Mouse (Mus musculus) limb, embryonic 14.5 days (tissue): ENCODE measurements around the gene Hint1. TPM values are rescaled to one million over a fixed set of nuclear protein-coding genes. Genes with fewer than 3 reads are reported as not detected.
"Not testable (repeated sequence)": the region's sequence is repeated elsewhere in the genome, so short reads cannot be mapped to it uniquely, and the experiment has no call there.

Experiments
- ATAC-seq: fragments of 200-750 bp; cut with Nextera tagmentation; 2 replicates; pipeline ENCODE4 v1.8.0; 2017; ENCODE audit warnings: low read depth, moderate number of reproducible peaks, moderate TSS enrichment; ENCODE audit not compliant: low FRiP score
- DNase-seq: peaks from one replicate; pipeline ENCODE4 v3.0.0-alpha.2; 2015; ENCODE audit warnings: low spot score
- H3K27ac ChIP-seq: fragments of 300-500 bp; sonication (generic); replicated peaks from 2 replicates; pipeline ENCODE4 v1.5.1; 2014; ENCODE audit warnings: low read depth, mild to moderate bottlenecking, low read length, moderate library complexity, mixed read lengths
- H3K27me3 ChIP-seq: fragments of 300-500 bp; sonication (generic); 2 replicates; pipeline ENCODE4 v1.6.1; 2014; ENCODE audit warnings: low read length, mixed read lengths; ENCODE audit not compliant: control insufficient read depth, insufficient read depth
- H3K36me3 ChIP-seq: fragments of 300-500 bp; sonication (generic); 2 replicates; pipeline ENCODE4 v1.6.1; 2014; ENCODE audit warnings: mild to moderate bottlenecking, low read length, moderate library complexity, mixed read lengths; ENCODE audit not compliant: control insufficient read depth, insufficient read depth
- H3K4me1 ChIP-seq: fragments of 300-500 bp; sonication (generic); 2 replicates; pipeline ENCODE4 v1.6.1; 2014; ENCODE audit warnings: antibody characterized with exemption, low read length, mixed read lengths; ENCODE audit not compliant: control insufficient read depth, insufficient read depth
- H3K4me2 ChIP-seq: fragments of 300-500 bp; sonication (generic); replicated peaks from 2 replicates; pipeline ENCODE4 v1.6.1; 2014; ENCODE audit warnings: low read depth, mild to moderate bottlenecking, low read length, moderate library complexity; ENCODE audit not compliant: severe bottlenecking
- H3K4me3 ChIP-seq: fragments of 300-500 bp; sonication (generic); replicated peaks from 2 replicates; pipeline ENCODE4 v1.5.1; 2014; ENCODE audit warnings: low read length
- H3K9ac ChIP-seq: fragments of 300-500 bp; sonication (generic); 2 replicates; pipeline ENCODE4 v1.6.1; 2014; ENCODE audit warnings: mild to moderate bottlenecking, low read depth, low read length, moderate library complexity; ENCODE audit not compliant: severe bottlenecking
- H3K9me3 ChIP-seq: fragments of 300-500 bp; sonication (generic); 2 replicates; pipeline ENCODE4 v1.6.1; 2016; ENCODE audit warnings: low read length; ENCODE audit not compliant: control insufficient read depth
- POLR2A ChIP-seq: fragments of 200-500 bp; IDR thresholded peaks from 2 replicates; pipeline ENCODE4 v1.8.0; 2012; ENCODE audit warnings: inconsistent platforms, mild to moderate bottlenecking, moderate library complexity, borderline replicate concordance; ENCODE audit not compliant: insufficient read depth, insufficient read length; ENCODE audit errors: extremely low read depth
- WGBS: fragments of 180-500 bp; shearing (Covaris S2); extraction: QIAGEN DNeasy Blood & Tissue Kit; methylation state at CpG from one replicate; pipeline ENCODE4 v1.1.7; 2014; 5-methylcytosine and 5-hydroxymethylcytosine counted together
- polyA plus RNA-seq, 2 experiments: library from polyadenylated mRNA; depleted of rRNA in 1 of 2; stranded (reverse) in 1 of 2; unstranded in 1 of 2; fragments of >200 nt; fragmentation: Nextera tagmentation in 1 of 2; extraction: Ambion mirVana in 1 of 2; gene quantifications; 2 replicates each; pipeline versions ENCODE4 v1.2.1 to v1.2.3; 2012 to 2014

Hint1 gene
- polyA plus RNA-seq, 2 experiments: 602 to 618 TPM

DNA sequence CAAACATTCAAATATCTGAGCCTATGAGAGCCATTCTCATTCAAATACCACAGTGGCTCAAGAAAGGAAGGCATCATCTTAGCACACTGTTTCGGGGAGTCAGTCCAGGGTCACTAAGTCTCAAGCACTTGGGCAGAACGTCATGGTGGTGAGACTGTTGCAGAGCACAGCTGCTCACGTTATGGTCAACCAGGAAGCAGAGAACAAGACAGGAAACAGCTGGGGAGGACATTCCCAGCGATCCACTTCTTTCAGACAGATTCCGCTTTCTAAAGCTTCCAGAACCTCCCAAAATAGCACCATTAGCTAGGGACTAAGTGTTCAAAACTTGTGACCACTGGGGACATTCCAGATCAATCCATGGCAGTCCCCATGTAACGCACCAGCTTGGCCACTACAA, 21.7 kb downstream of the Hint1 start:
- TF ChIP-seq POLR2A: no peak
- ATAC-seq: no peak
- peaks cover 8% of the 10 kb centered on the region for H3K4me1 ChIP-seq
- 76% methylated on average over 6 of the region's 6 CpGs for WGBS
- H3K4me2 ChIP-seq: no peak overlapping the region
- no peak overlapping the region for H3K27ac ChIP-seq
- no peak overlapping the region for H3K9ac ChIP-seq
- no peak for DNase-seq
- no peaks in the 10 kb centered on the region for H3K9me3 ChIP-seq
- H3K4me3 ChIP-seq: no peak overlapping the region
- H3K27me3 ChIP-seq: no peaks in the 10 kb centered on the region
- H3K36me3 ChIP-seq: no peaks in the 10 kb centered on the region

DNA sequence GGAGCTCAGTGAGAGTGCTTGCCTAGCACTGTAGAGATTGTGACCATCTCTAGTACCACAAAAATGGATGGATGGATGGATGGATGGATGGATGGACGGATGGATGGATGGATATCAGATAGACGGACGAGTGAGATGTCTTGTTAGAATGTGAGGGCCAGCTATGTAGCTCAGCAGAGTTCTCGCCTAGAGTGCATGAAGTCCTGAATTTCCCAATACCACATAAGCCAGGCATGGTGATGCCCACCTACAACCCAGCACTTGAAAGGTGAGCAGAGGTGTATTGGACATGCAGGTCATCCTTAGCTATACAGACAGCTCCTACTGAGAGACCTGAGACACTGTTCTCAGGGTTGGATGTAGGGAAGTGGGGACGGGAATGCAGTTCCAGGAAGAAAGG, 25.2 kb downstream of the Hint1 start:
- no peak for TF ChIP-seq POLR2A
- H3K27me3 ChIP-seq: no peaks in the 10 kb centered on the region
- ATAC-seq (no peak), DNase-seq (no peak)
- no peak overlapping the region for H3K9ac ChIP-seq
- no peak overlapping the region for H3K4me2 ChIP-seq
- no peak overlapping the region for H3K4me3 ChIP-seq
- H3K36me3 ChIP-seq: no peaks in the 10 kb centered on the region
- no peaks in the 10 kb centered on the region for H3K9me3 ChIP-seq
- no peak overlapping the region for H3K27ac ChIP-seq
- H3K4me1 ChIP-seq: no peaks in the 10 kb centered on the region
- 89% methylated on average over 5 of the region's 5 CpGs for WGBS

DNA sequence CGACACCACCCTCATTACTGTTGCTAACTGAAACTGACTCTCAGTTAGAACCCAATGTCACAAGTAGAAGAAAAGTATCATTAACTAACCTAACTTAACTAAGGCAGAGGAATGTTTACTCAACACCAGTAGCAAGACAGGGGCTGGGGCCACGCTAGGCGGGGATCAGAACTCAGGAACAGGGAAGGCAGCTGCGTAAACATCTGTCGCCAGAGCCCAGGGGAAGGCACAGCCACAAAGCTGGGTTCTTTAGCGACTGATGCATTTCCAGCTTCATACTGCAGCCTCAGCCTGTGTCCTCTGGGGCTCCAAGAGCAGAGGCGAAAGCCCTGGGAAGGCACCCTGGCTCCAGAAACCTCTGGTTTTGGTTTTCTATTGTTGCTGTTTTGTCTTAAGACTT, 25.9 kb downstream of the Hint1 start:
- no peak overlapping the region for H3K4me2 ChIP-seq
- no peak overlapping the region for H3K4me3 ChIP-seq
- H3K27me3 ChIP-seq: no peaks in the 10 kb centered on the region
- ATAC-seq: no peak
- 52% methylated on average over 7 of the region's 7 CpGs for WGBS
- H3K27ac ChIP-seq: no peak overlapping the region
- TF ChIP-seq POLR2A: no peak
- no peaks in the 10 kb centered on the region for H3K9me3 ChIP-seq
- no peaks in the 10 kb centered on the region for H3K4me1 ChIP-seq
- DNase-seq: no peak
- no peaks in the 10 kb centered on the region for H3K36me3 ChIP-seq
- no peak overlapping the region for H3K9ac ChIP-seq

DNA sequence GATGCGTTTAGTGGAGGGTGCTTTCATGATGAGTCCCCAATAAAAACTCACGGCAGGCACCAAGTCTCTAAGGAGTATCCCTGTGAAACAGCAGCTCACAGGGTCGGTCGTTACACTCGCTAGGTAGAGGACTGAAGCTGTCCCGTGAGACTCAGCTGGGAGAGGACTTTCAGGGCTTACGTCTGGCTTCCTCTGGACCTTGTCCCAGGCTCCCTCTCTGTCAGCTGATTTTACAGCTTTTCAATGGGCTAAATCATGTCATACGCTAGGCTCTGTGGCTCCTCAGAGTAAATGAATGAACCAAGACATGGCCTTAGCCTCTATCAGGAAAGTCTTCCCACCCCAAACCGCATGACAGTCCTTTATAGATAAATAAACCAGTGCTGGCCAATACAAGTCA, 28.4 kb downstream of the Hint1 start:
- Histone ChIP-seq H3K9me3 (no peaks in the 10 kb centered on the region), H3K36me3 (no peaks in the 10 kb centered on the region), H3K4me1 (no peaks in the 10 kb centered on the region), H3K4me3 (no peak overlapping the region), H3K27me3 (no peaks in the 10 kb centered on the region), H3K4me2 (no peak overlapping the region), H3K27ac (no peak overlapping the region), H3K9ac (no peak overlapping the region)
- TF ChIP-seq POLR2A: no peak
- 34% methylated on average over 9 of the region's 9 CpGs for WGBS
- ATAC-seq: no peak
- DNase-seq: no peak

DNA sequence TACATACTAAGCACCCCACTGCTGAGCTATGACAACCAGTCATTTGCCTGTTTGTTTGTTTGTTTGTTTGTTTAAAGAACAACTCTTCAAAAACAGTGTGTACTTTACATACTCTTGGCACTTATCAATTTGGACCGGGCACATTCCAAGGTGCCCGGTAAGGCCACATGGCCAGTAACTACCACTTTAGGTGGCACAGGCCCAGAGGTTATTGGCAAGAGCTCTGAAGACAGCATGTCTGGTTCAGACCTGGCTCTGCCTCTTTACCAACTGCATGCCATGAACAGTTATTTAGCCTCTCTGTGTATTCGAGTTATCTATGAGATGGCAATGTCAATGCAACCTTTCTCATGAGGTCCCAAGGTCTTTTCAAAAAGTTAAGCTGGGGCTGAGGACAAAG, 30.5 kb downstream of the Hint1 start:
- not testable (repeated sequence) for ATAC-seq, H3K9ac ChIP-seq, H3K4me3 ChIP-seq, H3K9me3 ChIP-seq, H3K27ac ChIP-seq, DNase-seq, H3K27me3 ChIP-seq, H3K36me3 ChIP-seq, H3K4me1 ChIP-seq, H3K4me2 ChIP-seq
- 91% methylated on average over 3 of the region's 3 CpGs for WGBS

DNA sequence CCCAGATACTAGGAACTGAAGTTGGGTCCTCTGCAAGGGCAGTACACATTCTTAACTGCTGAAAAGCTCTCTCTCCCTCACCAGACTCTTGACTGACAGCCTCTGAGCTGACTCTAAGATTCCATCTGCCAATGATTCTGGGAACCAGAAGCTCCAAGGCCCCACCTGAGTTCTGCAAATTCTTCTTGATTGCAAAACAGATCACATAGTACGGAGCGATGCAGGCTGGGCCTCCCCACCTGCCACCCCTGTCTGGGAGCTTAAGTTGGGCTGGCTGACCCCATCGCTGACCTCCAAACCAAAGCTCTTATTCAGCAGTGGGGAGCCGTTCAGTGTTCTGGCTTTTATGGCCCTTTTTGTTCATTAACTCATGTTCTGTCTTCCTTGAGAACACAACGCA, 31.3 kb downstream of the Hint1 start:
- Histone ChIP-seq H3K27me3 (no peaks in the 10 kb centered on the region), H3K9me3 (no peaks in the 10 kb centered on the region), H3K4me1 (peaks cover 2% of the 10 kb centered on the region; the same call in 1 of the 2 replicates), H3K36me3 (no peaks in the 10 kb centered on the region), H3K4me2 (no peak overlapping the region), H3K27ac (no peak overlapping the region), H3K9ac (no peak overlapping the region), H3K4me3 (no peak overlapping the region)
- WGBS: 40% methylated on average over 5 of the region's 5 CpGs
- TF ChIP-seq POLR2A: no peak
- no peak for ATAC-seq
- no peak for DNase-seq
